Mouse (Mus musculus) testis, adult 2 months (tissue): ENCODE results near the gene Tex29.

Experiments
- CTCF ChIP-seq: fragments of 200-500 bp; IDR thresholded peaks from 2 replicates; pipeline ENCODE4 v1.5.1; 2012; ENCODE audit warnings: low read depth, mild to moderate bottlenecking, inconsistent platforms, low read length, moderate library complexity; ENCODE audit not compliant: control insufficient read depth, insufficient read depth, insufficient replicate concordance
- POLR2A ChIP-seq: fragments of 200-500 bp; IDR thresholded peaks from 2 replicates; pipeline ENCODE4 v1.6.1; 2012; ENCODE audit warnings: low read depth, mild to moderate bottlenecking, inconsistent platforms, low read length, moderate library complexity; ENCODE audit not compliant: control insufficient read depth

DNA sequence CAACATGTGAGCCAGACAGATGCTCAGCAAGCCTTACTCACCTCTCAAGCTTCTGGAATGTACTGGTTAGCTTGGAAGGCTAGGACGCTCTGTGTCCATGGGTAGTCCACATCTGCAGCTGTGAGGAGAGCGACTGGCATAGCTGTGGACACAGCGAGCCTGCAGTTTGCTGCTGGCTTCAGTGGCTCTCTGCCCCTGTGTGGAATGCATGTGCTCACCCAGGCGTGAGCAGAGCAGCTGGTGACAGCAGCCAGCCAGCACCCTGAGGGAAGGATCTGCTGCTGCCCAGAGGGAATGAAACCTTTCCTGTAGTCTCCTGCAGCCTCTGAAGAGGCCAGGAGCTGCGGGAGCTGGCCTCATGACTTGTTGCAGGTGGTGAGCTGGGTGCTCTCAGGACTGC lies 19.7 kb upstream of the Tex29 start:
- TF ChIP-seq CTCF (no peak), POLR2A (no peak)
